ENCODE assay signal across 9 mouse cellular contexts in genomic region chr17:72934146-72934545, GRCm38 (mm10). TPM values are rescaled to one million over a fixed set of nuclear protein-coding genes. Genes with fewer than 3 reads are reported as not detected.
DNase-seq lines count a peak whose midpoint lies in the region; ATAC-seq and TF ChIP-seq lines count a peak whose summit lies in the region.
"Had no signal": no experiment of that assay in that cellular context is flagged by ENCODE, and none has a peak within 500 bp of the region (broad histone marks: within the 10 kb centered on the region; RNA-seq: fewer than 3 reads in every experiment).

No protein-coding gene starts in this region.

- H3K4me3 ChIP-seq in kidney, embryonic 16.5 days (ENCODE audit: low read length), result no peak overlapping the region
- no peak overlapping the region for H3K4me3 ChIP-seq in MEL (ENCODE audit: control insufficient read depth in 1 of 2, insufficient read depth in 1 of 2, low read depth in 2 of 2, low read length in 2 of 2)

- no peak for TF ChIP-seq RAD21 in MEL (IDR thresholded peaks at IDR 0.05; ENCODE audit: low read depth, low read length)

- no peak for ATAC-seq in kidney, embryonic 16.5 days (ENCODE audit: low FRiP score, low TSS enrichment)
- ATAC-seq in megakaryocyte progenitor cell, adult 5-6 weeks (replicated peaks; ENCODE audit: poor library complexity), result peak; percentile 89
- ATAC-seq: hindbrain, embryonic 16.5 days had no signal

- no peak overlapping the region for H3K9ac ChIP-seq in kidney, embryonic 16.5 days (replicated peaks; ENCODE audit: low read length)
- H3K9ac ChIP-seq in MEL (ENCODE audit: control insufficient read depth, low read depth, low read length, poor library complexity, severe bottlenecking), result no peak overlapping the region

- no peak for TF ChIP-seq CTCF in MEL (IDR thresholded peaks at IDR 0.05 in 2 of 3, conservative IDR thresholded peaks at IDR 0.05 in 1 of 3; ENCODE audit: control insufficient read depth in 1 of 3, insufficient read depth in 1 of 3, low read depth in 2 of 3, low read length in 3 of 3, poor library complexity in 1 of 3, severe bottlenecking in 1 of 3)

- H3K79me2 ChIP-seq in MEL (ENCODE audit: control insufficient read depth, insufficient read depth, low read length, poor library complexity), result no peaks in the 10 kb centered on the region

- DNase-seq in kidney, adult 11 months, result no peak
- DNase-seq in B cell, adult 2 months, result peak; percentile 75 to 79
- DNase-seq in MEL (ENCODE audit: low read depth, low spot score), result peak; percentile 11
- DNase-seq in urinary bladder, adult 18-20 months (ENCODE audit: low spot score in 2 of 2), result no peak
- no peak for DNase-seq in left cerebral cortex, adult 8-10 months (ENCODE audit: low spot score in 2 of 2)
- DNase-seq: cerebellum, postnatal 25 days had no signal

- H3K4me2 ChIP-seq in kidney, embryonic 16.5 days (replicated peaks; ENCODE audit: low read depth, low read length), result no peak overlapping the region

- peaks cover 21% of the 10 kb centered on the region for H3K36me3 ChIP-seq in kidney, embryonic 16.5 days (ENCODE audit: insufficient read depth, low read length)
- H3K36me3 ChIP-seq in MEL (ENCODE audit: control insufficient read depth in 1 of 2, insufficient read depth in 2 of 2, low read length in 2 of 2), result no peaks in the 10 kb centered on the region

- H3K4me1 ChIP-seq in kidney, embryonic 16.5 days (ENCODE audit: insufficient read depth, low read length), result peaks cover 35% of the 10 kb centered on the region
- no peaks in the 10 kb centered on the region for H3K4me1 ChIP-seq in MEL (ENCODE audit: control insufficient read depth in 1 of 2, insufficient read depth in 2 of 2, low read length in 2 of 2)

- no peaks in the 10 kb centered on the region for H3K27me3 ChIP-seq in kidney, embryonic 16.5 days (ENCODE audit: insufficient read depth, low read length)
- H3K27me3 ChIP-seq in MEL (ENCODE audit: control insufficient read depth in 1 of 2, insufficient read depth in 2 of 2, low read length in 2 of 2), result no peaks in the 10 kb centered on the region

- 0 out of 2 replicates have a peak, but pooled peaks cover 6% of the 10 kb centered on the region for H3K9me3 ChIP-seq in kidney, embryonic 16.5 days (ENCODE audit: low read length)
- no peaks in the 10 kb centered on the region for H3K9me3 ChIP-seq in MEL (replicated peaks; ENCODE audit: insufficient read depth, low read length)

- no peak for TF ChIP-seq POLR2A in MEL (IDR thresholded peaks at IDR 0.05; ENCODE audit: control insufficient read depth in 1 of 2, insufficient read depth in 1 of 2, low read depth in 1 of 2, low read length in 2 of 2, poor library complexity in 1 of 2)

- H3K27ac ChIP-seq in kidney, embryonic 16.5 days (ENCODE audit: low read length), result peak overlapping the region; percentile 25; the same call in 1 of the 2 replicates
- no peak overlapping the region for H3K27ac ChIP-seq in MEL (ENCODE audit: control insufficient read depth, low read depth, low read length)

- TF ChIP-seq EP300 in MEL (IDR thresholded peaks at IDR 0.05; ENCODE audit: low read depth in 1 of 2, low read length in 2 of 2), result no peak

- 53% methylated on average over 2 of the region's 2 CpGs for WGBS in kidney, embryonic 16.5 days

TF ChIP-seq in MEL, 35 proteins besides CTCF, POLR2A, EP300 and RAD21:
- no peak for TF ChIP-seq MAX (IDR thresholded peaks at IDR 0.05; ENCODE audit: low read length)
- no peak for TF ChIP-seq POLR2AphosphoS2 (IDR thresholded peaks at IDR 0.05; ENCODE audit: low read length)
- no peak for TF ChIP-seq ELF1 (IDR thresholded peaks at IDR 0.05; ENCODE audit: low read depth, low read length)
- no peak for TF ChIP-seq MXI1 (IDR thresholded peaks at IDR 0.05; ENCODE audit: low read depth, low read length)
- TF ChIP-seq MEF2A (IDR thresholded peaks at IDR 0.05; ENCODE audit: extremely low read depth, insufficient replicate concordance, low read depth, low read length, poor library complexity, severe bottlenecking), result no peak
- no peak for TF ChIP-seq TBP (IDR thresholded peaks at IDR 0.05; ENCODE audit: low read depth, low read length)
- no peak for TF ChIP-seq HCFC1 (IDR thresholded peaks at IDR 0.05; ENCODE audit: low read depth, low read length)
- no peak for TF ChIP-seq MYB (IDR thresholded peaks at IDR 0.05; ENCODE audit: low read depth, low read length)
- no peak for TF ChIP-seq POLR2AphosphoS5 (IDR thresholded peaks at IDR 0.05; ENCODE audit: borderline replicate concordance, low read depth, low read length)
- TF ChIP-seq USF1 (IDR thresholded peaks at IDR 0.05; ENCODE audit: low read depth, low read length), result no peak
- no peak for TF ChIP-seq JUND (IDR thresholded peaks at IDR 0.05; ENCODE audit: low read depth, low read length)
- TF ChIP-seq USF2 (IDR thresholded peaks at IDR 0.05; ENCODE audit: borderline replicate concordance in 1 of 2, insufficient read depth in 1 of 2, low read depth in 1 of 2, low read length in 2 of 2), result no peak
- TF ChIP-seq MYC (IDR thresholded peaks at IDR 0.05; ENCODE audit: low read depth, low read length), result no peak

RNA-seq across cellular contexts. Expression of gene Lbh, which starts 16.0 kb away (rescaled TPM):
- 8.4 and 8.8 TPM in 2 replicates for polyA plus RNA-seq in kidney, embryonic 16.5 days (2015; fragmentation: Nextera tagmentation; extraction: Ambion mirVana)
- not detected in 2 replicates for total RNA-seq in MEL (2012; rRNA removed)
- polyA plus RNA-seq in MEL (2012; ENCODE audit: insufficient read depth in 1 of 2, insufficient read length in 2 of 2, low read depth in 1 of 2, low replicate concordance in 2 of 2, missing spikeins in 1 of 2), result not detected
- 17.9 and 19.2 TPM in 2 replicates for total RNA-seq in megakaryocyte progenitor cell, adult 5-6 weeks (2015)
- 16.6 and 21.4 TPM in 2 replicates for total RNA-seq in megakaryocyte progenitor cell, adult 5-6 weeks (2017)
- total RNA-seq in left cerebral cortex, adult 8-10 months (2022), result 10 to 100 TPM; 38.8 to 43.8 (median 41.5) TPM

Comparison
In these comparisons a context has a peak if more than half of its experiments do, and no peak if none do; other contexts are left out.
1. DNase-seq: peak in B cell, adult 2 months (2 of 2) and MEL (single experiment); none in kidney, adult 11 months (single experiment), urinary bladder, adult 18-20 months (0 of 2) and left cerebral cortex, adult 8-10 months (0 of 2).
2. RNA of gene Lbh, which starts 16.0 kb away (total RNA-seq): 38.8 to 43.8 TPM in left cerebral cortex, adult 8-10 months and 16.6 to 21.4 TPM in megakaryocyte progenitor cell, adult 5-6 weeks; not detected in MEL; every median in the first group is over 10 times any median in the second.